ENCODE assay signal across 18 mouse cellular contexts in genomic region chr9:79925950-79926349, GRCm38 (mm10).
DNase-seq lines count a peak whose midpoint lies in the region; ATAC-seq and TF ChIP-seq lines count a peak whose summit lies in the region.
"Had no signal": no experiment of that assay in that cellular context is flagged by ENCODE, and none has a peak within 500 bp of the region (broad histone marks: within the 10 kb centered on the region; RNA-seq: fewer than 3 reads in every experiment).

No protein-coding gene starts in this region.

- H3K4me3 ChIP-seq in heart, adult 2 months, result no peak overlapping the region
- no peak overlapping the region for H3K4me3 ChIP-seq in stomach, postnatal 0 days (ENCODE audit: low read depth, low read length)
- H3K4me3 ChIP-seq: forebrain, embryonic 12.5 days; midbrain, embryonic 10.5 days had no signal

- no peaks in the 10 kb centered on the region for H3K9me3 ChIP-seq in stomach, postnatal 0 days (ENCODE audit: control insufficient read depth, low read length)
- H3K9me3 ChIP-seq: forebrain, embryonic 12.5 days; midbrain, embryonic 10.5 days had no signal

- H3K4me1 ChIP-seq in heart, adult 2 months (ENCODE audit: control insufficient read depth, insufficient read depth, low read length), result peaks cover 22% of the 10 kb centered on the region
- H3K4me1 ChIP-seq in stomach, postnatal 0 days (replicated peaks; ENCODE audit: control insufficient read depth, insufficient read depth), result peaks cover 3% of the 10 kb centered on the region; the same call in 1 of the 2 replicates

- H3K27me3 ChIP-seq in heart, adult 2 months (ENCODE audit: control insufficient read depth, insufficient read depth, low read length), result no peaks in the 10 kb centered on the region
- H3K27me3 ChIP-seq in stomach, postnatal 0 days (ENCODE audit: control insufficient read depth, insufficient read depth, low read length), result no peaks in the 10 kb centered on the region
- H3K27me3 ChIP-seq: CH12.LX; forebrain, embryonic 12.5 days had no signal

- WGBS in heart, adult 2 months, result 60% methylated on average over 4 of the region's 4 CpGs
- WGBS in stomach, postnatal 0 days, result 65% methylated on average over 4 of the region's 4 CpGs

- no peak for DNase-seq in heart, adult 2 months
- DNase-seq in heart, adult 8-10 months (ENCODE audit: low spot score), result no peak
- peak; percentile 32 for DNase-seq in layer of hippocampus, adult 11-12 months (ENCODE audit: low spot score)
- no peak for DNase-seq in layer of hippocampus, postnatal 25 days (ENCODE audit: extremely low spot score in 1 of 2, low spot score in 1 of 2)
- peak; percentile 31 for DNase-seq in right cerebral cortex, postnatal 4 days
- DNase-seq in right cerebral cortex, postnatal 25 days, result no peak
- no peak for DNase-seq in stomach, postnatal 0 days (ENCODE audit: low spot score)
- DNase-seq in cerebellum, adult 11-12 months, result no peak
- DNase-seq: adrenal gland, postnatal 25 days; cerebellum, adult 2 months; kidney, adult 11 months; left cerebral cortex, postnatal 4 days; liver; retina, postnatal 1 day had no signal

- peak overlapping the region; percentile 85 for H3K27ac ChIP-seq in heart, adult 2 months
- H3K27ac ChIP-seq in stomach, postnatal 0 days (replicated peaks), result peak overlapping the region; percentile 69
- H3K27ac ChIP-seq: forebrain, embryonic 12.5 days; macrophage; midbrain, embryonic 10.5 days had no signal

- H3K79me2 ChIP-seq in heart, adult 2 months (replicated peaks; ENCODE audit: control insufficient read depth, insufficient read depth, low read length), result peaks cover 2% of the 10 kb centered on the region

- TF ChIP-seq CTCF in heart, adult 2 months (IDR thresholded peaks at IDR 0.05), result no peak
- no peak for TF ChIP-seq CTCF in stomach, postnatal 0 days (IDR thresholded peaks at IDR 0.05; ENCODE audit: low read depth)

- no peak for TF ChIP-seq POLR2A in heart, adult 2 months (IDR thresholded peaks at IDR 0.05; ENCODE audit: insufficient read depth, low read depth, low read length)

- H3K9ac ChIP-seq in heart, adult 2 months (ENCODE audit: low read depth, low read length), result no peak overlapping the region
- H3K9ac ChIP-seq in stomach, postnatal 0 days (ENCODE audit: low read length), result no peak overlapping the region
- H3K9ac ChIP-seq: forebrain, embryonic 12.5 days had no signal

- ATAC-seq in stomach, postnatal 0 days (ENCODE audit: low FRiP score, low TSS enrichment), result no peak

- no peak for TF ChIP-seq EP300 in heart, adult 2 months (IDR thresholded peaks at IDR 0.05; ENCODE audit: insufficient read depth, low read depth, low read length)
- no peak for TF ChIP-seq EP300 in stomach, postnatal 0 days (optimal IDR thresholded peaks at IDR 0.05)

- peaks cover 22% of the 10 kb centered on the region for H3K36me3 ChIP-seq in heart, adult 2 months (ENCODE audit: control insufficient read depth, insufficient read depth, low read length)
- H3K36me3 ChIP-seq in stomach, postnatal 0 days (ENCODE audit: control insufficient read depth, insufficient read depth, low read length), result no peaks in the 10 kb centered on the region
- H3K36me3 ChIP-seq: forebrain, embryonic 12.5 days; midbrain, embryonic 10.5 days had no signal

- intact Hi-C loops in heart, adult 2 months (cut with DNase I), result loop anchor here (2.0 kb wide), 1 partner anchor 51 kb away; no protein-coding TSS in a partner anchor

- H3K4me2 ChIP-seq in stomach, postnatal 0 days (replicated peaks; ENCODE audit: low read depth), result no peak overlapping the region
- H3K4me2 ChIP-seq: forebrain, embryonic 12.5 days had no signal

Comparison
In these comparisons a context has a peak if more than half of its experiments do, and no peak if none do; other contexts are left out.
1. DNase-seq: peak in layer of hippocampus, adult 11-12 months (single experiment) and right cerebral cortex, postnatal 4 days (single experiment); none in heart, adult 2 months (0 of 2), heart, adult 8-10 months (single experiment), layer of hippocampus, postnatal 25 days (0 of 2), right cerebral cortex, postnatal 25 days (single experiment), stomach, postnatal 0 days (single experiment) and cerebellum, adult 11-12 months (single experiment).